Mouse (Mus musculus): Measurements from ENCODE around the gene Ppp3ca. TPM values are rescaled to one million over a fixed set of nuclear protein-coding genes. Genes with fewer than 3 reads are reported as not detected.

Ppp3ca gene
- polyA plus RNA-seq, 1 experiment = 29.4 TPM

DNA sequence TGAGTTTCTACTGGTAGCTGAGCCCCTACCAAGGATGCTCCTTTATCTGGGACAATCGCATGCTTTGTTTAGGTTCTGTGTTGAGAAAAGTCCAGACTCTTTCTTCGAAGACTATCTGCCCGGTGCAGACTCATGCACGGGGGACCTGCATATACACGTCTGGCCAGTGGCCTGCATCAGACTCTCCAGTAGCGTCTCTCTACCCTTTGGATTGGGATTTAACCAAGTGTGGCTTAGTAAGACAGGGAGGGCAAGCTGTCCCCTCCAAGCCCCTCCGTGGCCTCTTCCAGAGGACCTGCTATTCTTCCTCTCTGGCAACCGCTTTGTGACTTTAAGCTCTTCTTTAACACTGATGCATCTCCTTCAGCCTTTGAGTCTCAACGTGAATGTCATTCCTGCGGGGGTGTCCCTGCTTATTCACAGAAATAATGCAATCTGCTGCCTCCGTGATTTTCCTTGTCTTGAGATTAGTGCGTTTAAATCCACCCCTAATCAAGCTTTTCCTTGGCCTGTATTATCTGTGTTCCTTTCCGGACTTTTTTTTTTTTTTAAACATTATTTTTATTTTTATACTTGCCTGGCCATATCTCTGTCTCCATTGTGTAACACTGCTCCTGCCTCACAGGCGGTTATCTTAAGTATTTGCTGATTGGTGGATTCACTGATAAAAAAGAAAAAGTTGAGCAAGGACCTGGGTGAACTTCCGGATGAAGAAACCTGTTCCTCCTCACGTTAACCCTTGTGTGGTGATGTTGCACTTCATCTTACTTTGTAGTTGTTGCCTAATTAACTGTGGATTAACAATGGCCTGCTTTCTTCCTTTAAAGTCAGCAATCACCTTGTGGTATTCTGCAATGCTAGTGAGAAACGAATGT, 166.6 kb downstream of the Ppp3ca start:
- H3K4me1 ChIP-seq (ENCODE audit: control insufficient read depth, insufficient read depth, low read length) = no peaks in the 10 kb centered on the region
- H3K4me3 ChIP-seq (ENCODE audit: low read depth, low read length) = no peak overlapping the region
- H3K27me3 ChIP-seq (ENCODE audit: control insufficient read depth, insufficient read depth, low read length, poor library complexity, severe bottlenecking) = no peaks in the 10 kb centered on the region
- no peaks in the 10 kb centered on the region for H3K9me3 ChIP-seq (replicated peaks; ENCODE audit: control insufficient read depth, insufficient read depth, low read length, poor library complexity, severe bottlenecking)
- no peak for TF ChIP-seq CTCF (IDR thresholded peaks at IDR 0.05; ENCODE audit: low read depth, low read length)
- no peak overlapping the region for H3K27ac ChIP-seq (ENCODE audit: insufficient read depth, low read length)
- no peak overlapping the region for H3K9ac ChIP-seq (ENCODE audit: low read depth, poor library complexity, severe bottlenecking)
- no peaks in the 10 kb centered on the region for H3K36me3 ChIP-seq (ENCODE audit: control insufficient read depth, insufficient read depth, low read length, poor library complexity, severe bottlenecking)

- H3K4me1 ChIP-seq (ENCODE audit: control insufficient read depth, insufficient read depth, low read length) = no peaks in the 10 kb centered on the region
- H3K36me3 ChIP-seq (ENCODE audit: control insufficient read depth, insufficient read depth, low read length, poor library complexity, severe bottlenecking) = no peaks in the 10 kb centered on the region
- no peak overlapping the region for H3K4me3 ChIP-seq (ENCODE audit: low read depth, low read length)
- no peaks in the 10 kb centered on the region for H3K27me3 ChIP-seq (ENCODE audit: control insufficient read depth, insufficient read depth, low read length, poor library complexity, severe bottlenecking)
- no peak overlapping the region for H3K9ac ChIP-seq (ENCODE audit: low read depth, poor library complexity, severe bottlenecking)
- no peaks in the 10 kb centered on the region for H3K9me3 ChIP-seq (replicated peaks; ENCODE audit: control insufficient read depth, insufficient read depth, low read length, poor library complexity, severe bottlenecking)
- TF ChIP-seq CTCF (IDR thresholded peaks at IDR 0.05; ENCODE audit: low read depth, low read length) = peak; percentile 44
- no peak for TF ChIP-seq POLR2A (IDR thresholded peaks at IDR 0.05; ENCODE audit: insufficient read depth, low read length)
- no peak overlapping the region for H3K27ac ChIP-seq (ENCODE audit: insufficient read depth, low read length)
These were observed 167.7 kb downstream of the Ppp3ca start for GRCm38 (mm10) chr3:136837589-136837988.

- Histone ChIP-seq H3K9ac (ENCODE audit: low read depth, poor library complexity, severe bottlenecking) (no peak overlapping the region), H3K36me3 (ENCODE audit: control insufficient read depth, insufficient read depth, low read length, poor library complexity, severe bottlenecking) (no peaks in the 10 kb centered on the region), H3K9me3 (replicated peaks; ENCODE audit: control insufficient read depth, insufficient read depth, low read length, poor library complexity, severe bottlenecking) (no peaks in the 10 kb centered on the region), H3K4me3 (ENCODE audit: low read depth, low read length) (no peak overlapping the region), H3K4me1 (ENCODE audit: control insufficient read depth, insufficient read depth, low read length) (no peaks in the 10 kb centered on the region), H3K27ac (ENCODE audit: insufficient read depth, low read length) (no peak overlapping the region), H3K27me3 (ENCODE audit: control insufficient read depth, insufficient read depth, low read length, poor library complexity, severe bottlenecking) (no peaks in the 10 kb centered on the region)
- TF ChIP-seq POLR2A (IDR thresholded peaks at IDR 0.05; ENCODE audit: insufficient read depth, low read length) = no peak
- no peak for TF ChIP-seq EP300 (IDR thresholded peaks at IDR 0.05; ENCODE audit: insufficient read depth, low read depth, low read length)
- no peak for TF ChIP-seq CTCF (IDR thresholded peaks at IDR 0.05; ENCODE audit: low read depth, low read length)
These were observed 171.4 kb downstream of the Ppp3ca start for GRCm38 (mm10) chr3:136841282-136841681.

- H3K27ac ChIP-seq (ENCODE audit: insufficient read depth, low read length) = no peak overlapping the region
- no peak overlapping the region for H3K4me3 ChIP-seq (ENCODE audit: low read depth, low read length)
- no peaks in the 10 kb centered on the region for H3K27me3 ChIP-seq (ENCODE audit: control insufficient read depth, insufficient read depth, low read length, poor library complexity, severe bottlenecking)
- no peaks in the 10 kb centered on the region for H3K9me3 ChIP-seq (replicated peaks; ENCODE audit: control insufficient read depth, insufficient read depth, low read length, poor library complexity, severe bottlenecking)
- no peak overlapping the region for H3K9ac ChIP-seq (ENCODE audit: low read depth, poor library complexity, severe bottlenecking)
- H3K36me3 ChIP-seq (ENCODE audit: control insufficient read depth, insufficient read depth, low read length, poor library complexity, severe bottlenecking) = no peaks in the 10 kb centered on the region
- TF ChIP-seq CTCF (IDR thresholded peaks at IDR 0.05; ENCODE audit: low read depth, low read length) (no peak), EP300 (IDR thresholded peaks at IDR 0.05; ENCODE audit: insufficient read depth, low read depth, low read length) (no peak), POLR2A (IDR thresholded peaks at IDR 0.05; ENCODE audit: insufficient read depth, low read length) (no peak)
- H3K4me1 ChIP-seq (ENCODE audit: control insufficient read depth, insufficient read depth, low read length) = no peaks in the 10 kb centered on the region
These were observed 172.5 kb downstream of the Ppp3ca start for GRCm38 (mm10) chr3:136842384-136842783.

- Histone ChIP-seq H3K9ac (ENCODE audit: low read depth, poor library complexity, severe bottlenecking) (no peak overlapping the region), H3K4me3 (ENCODE audit: low read depth, low read length) (no peak overlapping the region), H3K9me3 (replicated peaks; ENCODE audit: control insufficient read depth, insufficient read depth, low read length, poor library complexity, severe bottlenecking) (no peaks in the 10 kb centered on the region), H3K36me3 (ENCODE audit: control insufficient read depth, insufficient read depth, low read length, poor library complexity, severe bottlenecking) (no peaks in the 10 kb centered on the region), H3K27ac (ENCODE audit: insufficient read depth, low read length) (no peak overlapping the region), H3K4me1 (ENCODE audit: control insufficient read depth, insufficient read depth, low read length) (no peaks in the 10 kb centered on the region), H3K27me3 (ENCODE audit: control insufficient read depth, insufficient read depth, low read length, poor library complexity, severe bottlenecking) (no peaks in the 10 kb centered on the region)
- TF ChIP-seq POLR2A (IDR thresholded peaks at IDR 0.05; ENCODE audit: insufficient read depth, low read length) (no peak), CTCF (IDR thresholded peaks at IDR 0.05; ENCODE audit: low read depth, low read length) (no peak), EP300 (IDR thresholded peaks at IDR 0.05; ENCODE audit: insufficient read depth, low read depth, low read length) (no peak)
These were observed 174.0 kb downstream of the Ppp3ca start for GRCm38 (mm10) chr3:136843811-136844491.

DNA sequence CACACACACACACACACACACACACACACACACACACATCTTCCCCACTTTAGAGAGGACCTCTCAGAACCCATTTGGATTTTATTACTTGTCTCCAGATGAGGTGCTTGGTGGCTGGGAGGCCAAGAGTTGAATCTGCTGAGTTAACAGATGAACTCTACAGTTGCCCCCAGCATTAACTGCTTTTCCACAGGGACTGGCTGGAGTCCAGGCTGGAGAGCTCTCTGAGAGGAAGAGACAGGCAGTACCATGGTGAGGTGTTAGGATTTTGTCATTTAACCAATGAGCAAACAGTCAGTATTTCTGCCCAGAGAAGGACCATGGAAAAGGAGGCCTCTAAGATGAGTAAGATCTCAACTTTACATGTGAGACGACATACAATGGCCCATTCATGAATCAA, 179.1 kb downstream of the Ppp3ca start:
- H3K9ac ChIP-seq (ENCODE audit: low read depth, poor library complexity, severe bottlenecking) = no peak overlapping the region
- H3K4me3 ChIP-seq (ENCODE audit: low read depth, low read length) = no peak overlapping the region
- TF ChIP-seq CTCF (IDR thresholded peaks at IDR 0.05; ENCODE audit: low read depth, low read length) (no peak), POLR2A (IDR thresholded peaks at IDR 0.05; ENCODE audit: insufficient read depth, low read length) (no peak), EP300 (IDR thresholded peaks at IDR 0.05; ENCODE audit: insufficient read depth, low read depth, low read length) (no peak)
- H3K27me3 ChIP-seq (ENCODE audit: control insufficient read depth, insufficient read depth, low read length, poor library complexity, severe bottlenecking) = no peaks in the 10 kb centered on the region
- no peaks in the 10 kb centered on the region for H3K9me3 ChIP-seq (replicated peaks; ENCODE audit: control insufficient read depth, insufficient read depth, low read length, poor library complexity, severe bottlenecking)
- no peaks in the 10 kb centered on the region for H3K4me1 ChIP-seq (ENCODE audit: control insufficient read depth, insufficient read depth, low read length)
- no peaks in the 10 kb centered on the region for H3K36me3 ChIP-seq (ENCODE audit: control insufficient read depth, insufficient read depth, low read length, poor library complexity, severe bottlenecking)
- no peak overlapping the region for H3K27ac ChIP-seq (ENCODE audit: insufficient read depth, low read length)

Data from ES-Bruce4 (cell line).